Mouse (Mus musculus) gastrocnemius, adult 2 months (tissue): ENCODE data around the gene Sparc. TPM values are rescaled to one million over a fixed set of nuclear protein-coding genes. Genes with fewer than 3 reads are reported as not detected.

Experiments
- DNase-seq: peaks from one replicate; pipeline ENCODE4 v3.0.0; 2022
- H3K27ac ChIP-seq: fragments of 200-600 bp; 2 replicates; pipeline ENCODE4 v1.8.1; 2022; ENCODE audit warnings: mild to moderate bottlenecking
- H3K4me3 ChIP-seq: fragments of 200-600 bp; 2 replicates; pipeline ENCODE4 v1.8.1; 2022; ENCODE audit warnings: mild to moderate bottlenecking, moderate library complexity
- CTCF ChIP-seq: fragments of 200-600 bp; IDR thresholded peaks from 2 replicates; pipeline ENCODE4 v1.8.1; 2022; ENCODE audit warnings: antibody characterized with exemption, mild to moderate bottlenecking, moderate library complexity
- intact Hi-C: fragments of 180-260 bp; cut with DNase I; formaldehyde crosslinking; loops from one replicate; pipeline ENCODE4 v1.15.1; 2025
- long read RNA-seq, 2 experiments: library from polyadenylated mRNA; stranded (forward); transcript quantifications; one replicate each; pipeline ENCODE4 v2.0.0; 2021
- total RNA-seq, 2 experiments: library from RNA; stranded (reverse); gene quantifications; 2 replicates each; pipeline ENCODE4 v1.2.3; 2021

Gene Sparc
- total RNA-seq, result 100 to 1,000 TPM; 276 to 473 TPM
- long read RNA-seq, experiment 1, transcript Sparc-203 (4 exons, 909 nt), result minor isoform, 13 of 416 reads
- long read RNA-seq, experiment 1, transcript Sparc-205 (5 exons, 741 nt), result minor isoform, 111 of 416 reads
- long read RNA-seq, experiment 1, transcript Sparc-201 (10 exons, 2,300 nt), result major isoform, 130 of 416 reads
- long read RNA-seq, experiment 1, transcript Sparc-202 (10 exons, 2,115 nt), result minor isoform, 38 of 416 reads
- long read RNA-seq, experiment 1, partial matches to known transcripts, result 76 of 416 reads
- long read RNA-seq, experiment 1, other reads (novel, unspliced or antisense), result 48 of 416 reads
- long read RNA-seq, experiment 2, transcript Sparc-205 (5 exons, 741 nt), result minor isoform, 59 of 261 reads
- long read RNA-seq, experiment 2, transcript Sparc-201 (10 exons, 2,300 nt), result major isoform, 93 of 261 reads
- long read RNA-seq, experiment 2, transcript Sparc-203 (4 exons, 909 nt), result minor isoform, 8 of 261 reads
- long read RNA-seq, experiment 2, transcript Sparc-202 (10 exons, 2,115 nt), result minor isoform, 24 of 261 reads
- long read RNA-seq, experiment 2, partial matches to known transcripts, result 41 of 261 reads
- long read RNA-seq, experiment 2, other reads (novel, unspliced or antisense), result 35 of 261 reads

DNA sequence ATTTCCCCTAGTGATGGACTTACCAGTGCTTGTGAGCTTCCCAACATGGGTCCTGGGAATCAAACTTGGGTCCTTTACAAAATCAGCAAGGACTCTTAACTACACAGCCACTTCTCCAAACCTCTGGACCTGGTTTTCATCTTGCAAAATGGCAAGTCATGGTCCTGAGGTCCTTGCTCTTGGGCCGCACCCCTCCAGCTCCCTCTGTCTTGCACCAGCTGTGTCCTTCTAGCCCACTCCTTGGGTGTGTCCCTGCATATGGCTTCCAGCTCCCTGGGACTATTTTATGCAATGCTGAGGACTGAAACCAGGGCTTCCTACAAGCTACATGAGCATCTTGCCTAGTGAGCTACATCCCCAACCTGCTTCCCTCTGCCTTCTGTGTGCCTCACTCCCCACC lies at the start of gene Sparc:
Gene Sparc, minus strand, starts transcription at position 206 of the 400 bp plus-strand sequence.
- no peak within 1 kb of the TSS for H3K4me3 ChIP-seq
- peak within 1 kb of the TSS; percentile 71 for H3K27ac ChIP-seq
- no peak for TF ChIP-seq CTCF
- DNase-seq, result no peak
- intact Hi-C loops, result no loop called here

GRCm38 (mm10) chr11:55471467-55471866 lies 48.5 kb upstream of the Sparc start:
- TF ChIP-seq CTCF, result no peak
- no peak for DNase-seq
- intact Hi-C loops, result no loop called here
- Histone ChIP-seq H3K4me3 (peak overlapping the region; percentile 93), H3K27ac (peak overlapping the region; percentile 94)

GRCm38 (mm10) chr11:55470761-55471160 lies 47.8 kb upstream of the Sparc start:
- TF ChIP-seq CTCF, result no peak
- peak overlapping the region; percentile 93 for H3K4me3 ChIP-seq
- peak overlapping the region; percentile 94 for H3K27ac ChIP-seq
- peak; percentile 36 for DNase-seq
- intact Hi-C loops, result no loop called here

GRCm38 (mm10) chr11:55469923-55470691 lies 47.1 kb upstream of the Sparc start:
- peak overlapping the region; percentile 94 for H3K27ac ChIP-seq
- intact Hi-C loops, result no loop called here
- H3K4me3 ChIP-seq, result peak overlapping the region; percentile 93
- TF ChIP-seq CTCF, result no peak
- no peak for DNase-seq

GRCm38 (mm10) chr11:55469048-55469843 lies 46.3 kb upstream of the Sparc start, which contains the start of gene G3bp1:
TSS of gene G3bp1 (plus strand) at chr11:55469685.
- intact Hi-C loops, result no loop called here
- peak; percentile 41 for TF ChIP-seq CTCF
- peak within 1 kb of the TSS; percentile 93 for H3K4me3 ChIP-seq

DNA sequence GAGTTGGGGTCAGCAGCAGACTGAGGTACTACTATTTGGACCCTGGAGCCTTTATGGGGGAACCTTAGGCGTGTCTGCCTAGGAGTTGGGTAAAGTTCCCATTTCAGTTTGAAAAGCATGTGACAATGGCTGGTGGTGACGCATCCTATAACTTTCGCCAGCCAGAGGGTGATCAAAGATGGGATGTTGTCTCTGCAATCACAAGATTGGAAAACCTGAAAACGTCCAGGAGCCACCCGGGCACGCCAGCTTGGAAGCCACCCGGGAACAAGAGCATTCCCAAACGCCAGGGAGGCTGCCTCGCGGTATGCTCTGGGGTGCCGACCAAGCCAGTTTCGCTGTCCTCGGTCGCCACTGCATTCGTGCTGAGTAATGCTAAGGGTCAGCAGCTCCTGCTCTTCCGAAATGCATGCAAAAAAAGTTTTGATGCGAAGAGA lies 45.6 kb upstream of the Sparc start:
- H3K27ac ChIP-seq, result peak overlapping the region; percentile 94
- intact Hi-C loops, result no loop called here

More at GRCm38 (mm10) chr11:55469048-55469843, 46.3 kb upstream of the Sparc start, which contains the start of gene G3bp1:
- H3K27ac ChIP-seq, result peak within 1 kb of the TSS; percentile 94
- peak; percentile 100 for DNase-seq

GRCm38 (mm10) chr11:55468012-55468411 lies 45.0 kb upstream of the Sparc start:
- peak; percentile 41 for DNase-seq
- peak overlapping the region; percentile 80 for H3K4me3 ChIP-seq
- H3K27ac ChIP-seq, result peak overlapping the region; percentile 94
- intact Hi-C loops, result no loop called here
- TF ChIP-seq CTCF, result no peak

More for the DNA sequence above, 45.6 kb upstream of the Sparc start:
- TF ChIP-seq CTCF, result no peak
- peak; percentile 72 for DNase-seq
- peak overlapping the region; percentile 80 for H3K4me3 ChIP-seq

- Histone ChIP-seq H3K27ac (no peak overlapping the region), H3K4me3 (no peak overlapping the region)
- TF ChIP-seq CTCF, result no peak
- peak; percentile 11 for DNase-seq
- intact Hi-C loops, result no loop called here
Measured at GRCm38 (mm10) chr11:55465177-55465576, 42.2 kb upstream of the Sparc start.

DNA sequence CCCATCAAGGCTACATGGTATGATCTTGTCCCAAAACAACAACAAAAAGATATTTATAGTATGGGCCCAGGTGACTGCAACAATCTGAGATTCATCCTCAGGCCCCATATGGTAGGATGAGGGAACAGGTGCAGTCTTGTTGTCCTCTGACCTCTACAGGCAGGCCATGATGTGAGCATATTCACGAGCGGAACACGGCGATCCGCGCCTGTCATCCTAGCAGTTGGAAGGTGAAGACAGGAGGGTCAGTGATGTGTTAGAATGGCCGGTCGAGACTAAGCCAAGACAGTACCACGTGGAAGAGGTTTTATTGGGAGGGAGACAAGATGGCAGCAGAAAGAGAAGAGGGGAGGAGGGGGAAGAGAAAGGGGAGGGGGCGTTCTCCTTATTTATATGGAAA lies 41.7 kb upstream of the Sparc start:
- Histone ChIP-seq H3K4me3 (no peak overlapping the region), H3K27ac (no peak overlapping the region)
- TF ChIP-seq CTCF, result no peak
- peak; percentile 7 for DNase-seq
- intact Hi-C loops, result no loop called here

DNA sequence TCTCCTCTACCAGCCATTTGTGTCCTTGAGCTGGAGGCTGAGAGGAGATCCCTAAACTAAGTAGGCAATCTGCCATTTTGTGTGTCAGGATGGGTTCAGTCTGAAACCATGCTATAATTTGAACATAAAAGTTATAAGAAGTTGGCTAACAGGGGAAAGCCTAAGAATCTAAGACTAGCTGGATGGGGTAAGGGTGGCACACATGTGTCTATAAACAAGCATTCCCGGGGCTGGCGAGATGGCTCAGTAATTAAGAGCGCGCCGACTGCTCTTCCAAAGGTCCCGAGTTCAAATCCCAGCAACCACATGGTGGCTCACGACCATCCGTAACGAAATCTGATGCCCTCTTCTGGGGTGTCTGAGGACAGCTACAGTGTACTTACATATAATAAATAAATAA lies 39.2 kb upstream of the Sparc start:
- Histone ChIP-seq H3K27ac (peak overlapping the region; percentile 91), H3K4me3 (no peak overlapping the region)
- intact Hi-C loops, result no loop called here
- no peak for DNase-seq
- TF ChIP-seq CTCF, result no peak

DNA sequence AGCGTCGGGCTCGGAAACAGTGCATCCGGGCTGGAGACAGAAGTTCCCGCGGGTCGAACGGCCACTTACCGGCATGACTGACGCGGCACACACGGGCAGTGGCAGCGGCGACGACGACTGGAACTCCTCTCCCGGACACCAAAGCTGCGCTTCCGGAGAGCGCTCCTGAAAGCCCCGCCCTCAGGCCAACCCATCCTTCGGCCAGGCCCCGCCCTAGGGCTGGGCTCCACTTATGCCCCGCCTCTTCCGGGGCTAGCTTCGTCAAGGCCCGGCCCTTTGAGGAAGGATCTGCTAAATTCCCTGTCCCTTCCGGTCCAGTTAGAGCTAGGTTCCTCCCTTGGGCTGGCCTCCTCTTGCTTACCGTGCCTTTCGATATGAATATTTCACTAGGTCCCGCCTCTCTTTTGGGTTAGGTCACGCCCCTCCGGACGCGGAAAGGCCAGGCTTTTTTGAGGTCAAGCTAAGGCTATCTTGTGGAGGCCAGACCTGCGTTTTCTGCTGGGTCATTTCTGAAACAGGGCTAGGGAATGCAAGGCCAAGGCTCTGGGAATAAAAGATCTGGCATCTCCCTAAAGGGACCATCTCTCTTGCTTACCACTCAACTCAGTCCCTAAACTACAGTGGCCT lies 38.1 kb upstream of the Sparc start, which contains the start of gene Atox1:
Gene Atox1, minus strand, starts transcription at position 221 of the 627 bp plus-strand sequence.
- intact Hi-C loops, result no loop called here
- H3K27ac ChIP-seq, result peak within 1 kb of the TSS; percentile 91
- peak; percentile 97 for DNase-seq
- H3K4me3 ChIP-seq, result peak within 1 kb of the TSS; percentile 92
- no peak for TF ChIP-seq CTCF
